Mouse (Mus musculus) liver, embryonic 16.5 days (tissue): ENCODE results near the gene Mcub. TPM values are rescaled to one million over a fixed set of nuclear protein-coding genes. Genes with fewer than 3 reads are reported as not detected.

ENCODE experiments used
- ATAC-seq: fragments of 200-750 bp; cut with Nextera tagmentation; 2 replicates; pipeline ENCODE4 v1.8.0; 2017; ENCODE audit warnings: low read depth, mild to moderate bottlenecking, moderate number of reproducible peaks, moderate library complexity
- H3K27ac ChIP-seq: fragments of 300-500 bp; sonication (generic); 2 replicates; pipeline ENCODE4 v1.5.1; 2014; ENCODE audit warnings: mild to moderate bottlenecking, low read length
- H3K27me3 ChIP-seq: fragments of 300-500 bp; sonication (generic); 2 replicates; pipeline ENCODE4 v1.6.1; 2014; ENCODE audit warnings: low read depth, low read length, mixed read lengths; ENCODE audit not compliant: control insufficient read depth, insufficient read depth
- H3K36me3 ChIP-seq: fragments of 300-500 bp; sonication (generic); 2 replicates; pipeline ENCODE4 v1.6.1; 2014; ENCODE audit warnings: mild to moderate bottlenecking; ENCODE audit not compliant: control insufficient read depth, insufficient read depth
- H3K4me1 ChIP-seq: fragments of 300-500 bp; sonication (generic); 2 replicates; pipeline ENCODE4 v1.6.1; 2014; ENCODE audit warnings: low read depth, low read length, mixed read lengths; ENCODE audit not compliant: control insufficient read depth
- H3K4me2 ChIP-seq: fragments of 300-500 bp; sonication (generic); 2 replicates; pipeline ENCODE4 v1.6.1; 2014; ENCODE audit warnings: low read depth, low read length, mixed read lengths
- H3K4me3 ChIP-seq: fragments of 300-500 bp; sonication (generic); 2 replicates; pipeline ENCODE4 v1.5.1; 2014; ENCODE audit warnings: low read depth, mild to moderate bottlenecking, low read length
- H3K9ac ChIP-seq: fragments of 300-500 bp; sonication (generic); 2 replicates; pipeline ENCODE4 v1.6.1; 2014; ENCODE audit warnings: low read depth, low read length
- H3K9me3 ChIP-seq: fragments of 300-500 bp; sonication (generic); replicated peaks from 2 replicates; pipeline ENCODE4 v1.6.1; 2016; ENCODE audit warnings: low read length; ENCODE audit not compliant: control insufficient read depth
- WGBS: fragments of 180-500 bp; shearing (Covaris S2); extraction: QIAGEN DNeasy Blood & Tissue Kit; methylation state at CpG from one replicate; pipeline ENCODE4 v1.1.7; 2014; ENCODE audit not compliant: insufficient replicate concordance; 5-methylcytosine and 5-hydroxymethylcytosine counted together
- polyA plus RNA-seq: library from polyadenylated mRNA; unstranded; fragments of >200 nt; fragmentation: Nextera tagmentation; extraction: Ambion mirVana; gene quantifications from 2 replicates; pipeline ENCODE4 v1.2.1, GENCODE M21; 2015

Mcub gene
- polyA plus RNA-seq: 14.9 and 15.4 TPM in 2 replicates

DNA sequence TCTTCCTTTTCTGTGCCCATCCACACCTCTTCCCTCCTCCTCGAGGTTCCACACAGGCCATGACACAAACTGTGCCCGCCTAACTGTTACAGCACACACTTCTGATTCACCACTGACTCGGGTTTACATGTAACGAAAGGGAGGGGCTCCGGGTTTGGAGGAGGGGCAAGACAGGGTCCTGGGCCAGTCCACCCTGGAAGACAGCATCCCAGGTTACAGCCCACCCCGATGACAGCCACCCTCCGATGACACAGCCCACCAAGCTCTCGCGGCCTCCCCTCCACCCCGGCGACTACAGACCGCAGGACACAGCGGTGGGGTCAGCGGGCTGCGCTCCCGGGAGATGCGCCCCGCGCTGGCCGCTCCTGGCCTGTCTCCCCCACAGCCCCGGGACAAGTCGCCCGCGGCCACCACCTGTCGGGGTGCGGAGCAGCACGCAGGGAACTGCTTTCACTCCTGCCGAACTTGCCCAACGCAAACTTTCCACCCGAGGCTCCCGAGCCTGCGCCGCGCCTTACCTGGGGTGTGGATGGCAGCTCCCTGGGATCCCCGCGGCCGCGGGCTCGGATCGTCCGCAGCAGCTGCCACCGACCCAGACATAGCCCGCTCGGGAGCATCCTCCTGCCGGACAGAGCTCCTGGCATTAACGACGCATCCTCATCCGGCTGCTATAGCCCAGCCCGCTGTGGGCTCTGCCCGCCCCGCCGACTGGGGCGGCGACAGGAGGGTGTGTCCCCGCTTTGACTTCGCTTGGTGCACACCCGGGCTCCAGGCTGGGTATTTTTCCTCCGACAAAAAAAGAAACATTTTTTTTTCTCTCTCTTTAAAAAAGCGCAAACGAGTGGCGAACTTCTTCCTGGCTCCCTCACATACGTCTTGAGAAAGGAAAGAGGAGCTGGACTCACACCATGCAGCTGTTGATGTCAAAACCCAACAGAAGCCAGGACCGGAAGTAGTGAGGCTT lies at the start of gene Mcub:
Gene Mcub, minus strand, starts transcription at position 775 of the 964 bp plus-strand sequence.
- Histone ChIP-seq H3K4me3 (peak within 1 kb of the TSS; percentile 67), H3K4me1 (peaks cover 12% of the 10 kb centered on the region), H3K36me3 (no peaks in the 10 kb centered on the region), H3K9ac (peak within 1 kb of the TSS; percentile 65), H3K27ac (peak within 1 kb of the TSS; percentile 41; the same call in 1 of the 2 replicates), H3K27me3 (peaks cover 16% of the 10 kb centered on the region), H3K9me3 (no peaks in the 10 kb centered on the region), H3K4me2 (peak within 1 kb of the TSS; percentile 82)
- under 1% methylated on average over 63 of the region's 63 CpGs for WGBS
- peak; percentile 87 for ATAC-seq

DNA sequence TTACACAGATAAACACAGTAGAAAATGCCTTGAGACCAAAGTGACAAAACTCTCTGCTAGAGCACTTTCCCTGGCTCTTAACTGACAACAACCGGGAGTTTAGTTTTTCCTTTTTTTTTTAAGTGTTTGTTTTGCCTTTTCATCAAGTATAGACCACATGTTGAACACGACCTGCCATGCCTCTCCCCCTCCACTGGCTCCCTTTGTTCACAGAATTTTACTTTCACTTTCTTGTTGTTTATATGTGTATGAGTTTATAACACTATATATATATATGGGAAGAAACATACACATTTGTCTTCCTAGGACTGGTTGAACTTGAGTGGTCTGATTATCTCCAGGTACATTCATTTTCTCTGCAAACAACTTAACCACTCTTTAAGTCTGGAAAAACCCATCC lies 42.9 kb upstream of the Mcub start:
- Histone ChIP-seq H3K4me3 (no peak overlapping the region), H3K4me2 (no peak overlapping the region), H3K36me3 (peaks cover 9% of the 10 kb centered on the region; the same call in 1 of the 2 replicates), H3K9ac (no peak overlapping the region), H3K27ac (no peak overlapping the region), H3K27me3 (no peaks in the 10 kb centered on the region), H3K4me1 (no peaks in the 10 kb centered on the region), H3K9me3 (no peaks in the 10 kb centered on the region)
- ATAC-seq: no peak
- 56% methylated on average over 2 of the region's 2 CpGs for WGBS

DNA sequence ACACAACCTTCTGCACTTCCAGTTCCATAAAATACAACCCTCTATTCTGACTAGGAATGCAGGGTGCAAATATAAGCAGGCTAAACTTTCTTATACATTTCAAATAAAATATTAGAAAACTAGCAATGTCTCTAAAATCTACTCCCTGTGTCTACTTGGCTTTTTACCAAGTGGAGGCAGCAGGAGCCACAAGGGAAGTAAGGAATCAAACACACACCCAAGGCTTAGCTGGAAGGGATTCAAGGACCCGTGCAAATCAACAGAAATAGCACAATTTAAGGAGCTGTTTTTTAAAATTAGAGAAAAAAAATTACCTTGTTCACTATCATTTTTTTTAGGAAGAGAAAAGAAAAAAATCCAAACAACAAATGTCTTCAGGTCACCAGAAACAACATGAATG lies 41.2 kb upstream of the Mcub start:
- Histone ChIP-seq H3K9ac (no peak overlapping the region), H3K36me3 (peaks cover 9% of the 10 kb centered on the region; the same call in 1 of the 2 replicates), H3K4me1 (no peaks in the 10 kb centered on the region), H3K4me2 (no peak overlapping the region), H3K9me3 (no peaks in the 10 kb centered on the region), H3K27ac (no peak overlapping the region), H3K4me3 (no peak overlapping the region), H3K27me3 (no peaks in the 10 kb centered on the region)
- ATAC-seq: no peak
- 72% methylated on average over 1 of the region's 1 CpGs for WGBS

DNA sequence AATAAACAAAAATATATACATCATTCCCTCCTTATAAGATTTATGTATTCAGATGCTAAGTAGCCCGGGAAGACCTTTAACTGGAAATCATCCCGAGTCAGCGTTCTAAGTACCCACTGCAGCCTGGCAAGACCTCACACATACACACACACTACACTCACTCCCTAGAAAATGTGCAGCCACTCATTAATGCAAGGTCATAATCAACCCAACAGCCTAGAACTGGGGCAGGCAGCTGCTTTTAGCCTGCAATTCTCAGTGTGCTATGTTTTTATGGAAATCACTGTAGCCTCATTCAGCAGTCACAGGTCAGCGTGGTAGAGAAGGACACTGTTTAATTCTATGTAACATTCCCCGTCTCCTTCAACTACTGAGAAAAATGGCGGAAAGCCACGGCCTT lies 36.1 kb upstream of the Mcub start:
- no peak for ATAC-seq
- H3K9me3 ChIP-seq: no peaks in the 10 kb centered on the region
- WGBS: 74% methylated on average over 7 of the region's 7 CpGs
- no peak overlapping the region for H3K27ac ChIP-seq
- H3K27me3 ChIP-seq: no peaks in the 10 kb centered on the region
- peaks cover 30% of the 10 kb centered on the region for H3K36me3 ChIP-seq
- no peaks in the 10 kb centered on the region for H3K4me1 ChIP-seq
- H3K4me3 ChIP-seq: no peak overlapping the region
- no peak overlapping the region for H3K4me2 ChIP-seq
- H3K9ac ChIP-seq: no peak overlapping the region

DNA sequence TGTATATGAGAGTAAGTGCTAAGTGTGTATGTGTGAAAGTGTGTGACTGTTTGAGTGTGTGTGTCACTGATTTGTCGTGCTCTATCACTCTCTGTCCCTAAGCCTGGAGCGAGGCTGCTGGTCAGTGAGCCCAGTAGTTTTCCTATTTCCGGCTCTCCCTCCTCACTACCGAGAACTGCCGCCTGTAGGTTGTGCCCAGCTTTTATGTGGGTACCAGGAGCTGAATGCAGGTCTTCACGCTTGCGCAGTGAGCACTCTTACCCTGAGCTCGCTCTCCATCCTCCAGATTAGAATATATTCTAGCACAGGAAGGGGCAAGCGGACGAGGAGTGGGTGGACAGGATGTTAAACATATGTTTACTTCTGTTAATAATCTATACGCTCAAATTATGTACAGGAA lies 30.9 kb upstream of the Mcub start:
- no peak overlapping the region for H3K27ac ChIP-seq
- 82% methylated on average over 11 of the region's 11 CpGs for WGBS
- ATAC-seq: no peak
- H3K4me3 ChIP-seq: no peak overlapping the region
- peaks cover 31% of the 10 kb centered on the region for H3K36me3 ChIP-seq
- H3K4me1 ChIP-seq: no peaks in the 10 kb centered on the region
- no peak overlapping the region for H3K4me2 ChIP-seq
- H3K9me3 ChIP-seq: no peaks in the 10 kb centered on the region
- H3K27me3 ChIP-seq: no peaks in the 10 kb centered on the region
- H3K9ac ChIP-seq: no peak overlapping the region

DNA sequence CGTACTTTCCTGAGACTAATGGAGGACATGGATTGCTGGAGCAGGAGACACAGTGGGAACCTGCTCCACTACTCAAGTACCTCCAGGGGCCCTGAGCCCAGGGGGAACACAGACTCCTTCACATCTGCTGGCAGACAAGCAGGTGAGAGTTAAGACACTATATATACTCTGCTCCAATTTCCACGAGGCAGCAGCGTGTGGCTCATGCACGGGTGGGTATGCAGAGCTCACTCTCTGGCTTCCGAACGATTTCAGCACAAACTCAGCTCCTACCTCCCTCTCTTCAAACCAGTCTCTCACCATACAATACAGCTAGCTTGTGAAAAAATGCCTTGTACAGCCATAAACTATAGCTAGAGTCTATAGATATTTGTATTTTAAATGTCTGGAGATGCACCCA lies 28.5 kb upstream of the Mcub start:
- H3K4me3 ChIP-seq: no peak overlapping the region
- 78% methylated on average over 6 of the region's 6 CpGs for WGBS
- no peaks in the 10 kb centered on the region for H3K4me1 ChIP-seq
- peaks cover 32% of the 10 kb centered on the region for H3K36me3 ChIP-seq
- H3K27me3 ChIP-seq: no peaks in the 10 kb centered on the region
- no peak overlapping the region for H3K4me2 ChIP-seq
- no peak for ATAC-seq
- H3K9ac ChIP-seq: no peak overlapping the region
- no peaks in the 10 kb centered on the region for H3K9me3 ChIP-seq
- H3K27ac ChIP-seq: no peak overlapping the region

DNA sequence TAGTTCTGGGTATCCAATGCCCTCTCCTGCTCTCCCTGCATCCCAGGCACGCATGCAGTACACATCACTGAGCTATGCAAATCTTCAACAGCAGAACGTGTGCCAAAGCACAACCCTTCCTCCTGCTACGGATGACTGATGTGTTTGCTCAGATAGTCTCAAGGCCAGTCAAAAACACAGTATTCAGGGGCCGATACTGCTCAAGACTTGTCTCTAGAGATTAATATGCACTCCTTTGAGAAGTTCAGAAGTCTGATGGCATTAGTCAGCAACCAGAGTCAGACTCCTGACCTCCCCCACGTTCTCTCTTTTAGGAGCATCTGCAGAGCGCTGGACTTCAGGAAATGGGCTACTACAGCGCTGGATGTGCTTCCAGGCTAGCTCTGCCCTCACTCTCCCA lies 28.0 kb upstream of the Mcub start:
- Histone ChIP-seq H3K27me3 (no peaks in the 10 kb centered on the region), H3K4me3 (no peak overlapping the region), H3K27ac (no peak overlapping the region), H3K36me3 (peaks cover 35% of the 10 kb centered on the region), H3K4me2 (no peak overlapping the region), H3K9me3 (no peaks in the 10 kb centered on the region), H3K4me1 (no peaks in the 10 kb centered on the region), H3K9ac (no peak overlapping the region)
- WGBS: 79% methylated on average over 7 of the region's 7 CpGs
- ATAC-seq: no peak

DNA sequence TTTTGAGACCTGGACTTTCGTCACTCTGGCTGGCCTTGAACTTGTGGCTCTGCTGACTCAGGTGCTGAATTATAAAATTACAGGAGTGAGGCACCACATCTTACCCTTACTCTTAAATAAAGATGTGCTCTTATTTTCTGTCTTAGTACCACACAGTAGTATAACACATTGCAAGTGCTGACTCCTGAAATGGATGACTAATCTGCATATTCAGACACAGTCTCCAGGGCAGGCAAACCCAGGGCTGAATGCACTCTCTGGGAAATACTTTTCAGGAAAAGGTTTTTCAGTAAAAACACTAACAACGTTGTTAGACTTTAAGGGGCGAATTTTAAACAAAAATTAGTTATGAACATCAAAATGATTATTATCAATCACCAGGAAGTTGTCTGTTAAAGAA lies 27.3 kb upstream of the Mcub start:
- peaks cover 33% of the 10 kb centered on the region for H3K36me3 ChIP-seq
- H3K9ac ChIP-seq: no peak overlapping the region
- H3K9me3 ChIP-seq: no peaks in the 10 kb centered on the region
- H3K27ac ChIP-seq: no peak overlapping the region
- WGBS: 56% methylated on average over 3 of the region's 3 CpGs
- no peak overlapping the region for H3K4me3 ChIP-seq
- no peak for ATAC-seq
- H3K4me2 ChIP-seq: no peak overlapping the region
- no peaks in the 10 kb centered on the region for H3K4me1 ChIP-seq
- H3K27me3 ChIP-seq: no peaks in the 10 kb centered on the region

DNA sequence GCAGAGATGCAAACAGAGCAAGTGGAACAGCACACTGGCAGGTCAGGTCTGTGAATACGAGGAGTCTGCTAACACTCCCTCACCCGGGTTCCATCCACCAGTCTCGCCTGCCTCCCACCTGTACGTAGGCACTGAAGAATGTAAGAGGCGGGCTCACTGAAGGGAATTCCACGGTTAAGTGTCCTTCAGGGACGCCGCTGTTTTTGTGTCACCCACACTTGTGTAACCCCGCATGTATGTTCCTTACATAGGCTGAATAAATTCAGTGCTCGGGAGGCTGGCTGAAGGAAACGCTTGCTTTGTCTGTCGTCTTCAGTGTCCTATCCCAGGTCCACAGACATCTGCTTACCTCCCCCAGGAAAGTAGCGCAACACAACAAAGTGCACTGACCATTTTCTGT lies 17.3 kb upstream of the Mcub start:
- H3K4me1 ChIP-seq: no peaks in the 10 kb centered on the region
- no peak overlapping the region for H3K9ac ChIP-seq
- no peak for ATAC-seq
- H3K9me3 ChIP-seq: no peaks in the 10 kb centered on the region
- H3K4me2 ChIP-seq: no peak overlapping the region
- 89% methylated on average over 13 of the region's 13 CpGs for WGBS
- H3K27ac ChIP-seq: no peak overlapping the region
- no peaks in the 10 kb centered on the region for H3K27me3 ChIP-seq
- no peak overlapping the region for H3K4me3 ChIP-seq
- peaks cover 47% of the 10 kb centered on the region for H3K36me3 ChIP-seq
